Mouse (Mus musculus) liver, embryonic 14 days (tissue): ENCODE measurements around the gene Pnpo. TPM values are rescaled to one million over a fixed set of nuclear protein-coding genes. Genes with fewer than 3 reads are reported as not detected.

Experiments
- polyA plus RNA-seq: library from polyadenylated mRNA; depleted of rRNA; stranded (reverse); fragments of >200 nt; gene quantifications from 2 replicates; pipeline ENCODE4 v1.2.3, GENCODE M21; 2012; rRNA removed

Gene Pnpo
- polyA plus RNA-seq = 314 and 383 TPM in 2 replicates

DNA sequence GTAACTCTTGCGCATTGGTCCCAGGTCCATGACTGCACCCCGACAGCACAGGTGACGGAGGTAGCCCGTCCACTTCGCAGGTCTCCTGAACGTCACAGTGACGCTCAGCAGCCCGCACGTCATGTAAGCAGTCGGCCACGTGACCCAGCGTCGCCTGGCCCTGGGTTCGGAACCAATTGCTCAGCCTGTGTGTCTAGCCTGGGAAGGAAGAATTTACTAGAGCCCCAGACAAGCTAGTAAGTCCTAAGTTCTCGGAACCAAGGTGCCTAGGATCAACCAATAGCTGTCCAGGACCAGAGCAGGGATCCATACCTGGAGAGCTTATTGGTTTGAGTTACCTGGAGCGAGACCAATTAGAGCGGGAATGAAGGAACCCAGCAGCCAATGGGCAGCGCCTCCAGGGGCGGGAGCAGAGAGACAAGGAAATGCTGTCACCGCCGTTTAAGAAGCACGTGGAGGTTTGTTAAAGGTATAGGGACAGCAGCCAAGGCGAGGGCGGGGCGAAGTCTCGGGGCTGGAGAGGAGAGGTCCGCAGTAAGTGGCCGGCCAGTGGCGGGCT is at the start of gene Pnpo:
Pnpo (minus strand) TSS at position 241 of the 559 bp plus-strand sequence.

DNA sequence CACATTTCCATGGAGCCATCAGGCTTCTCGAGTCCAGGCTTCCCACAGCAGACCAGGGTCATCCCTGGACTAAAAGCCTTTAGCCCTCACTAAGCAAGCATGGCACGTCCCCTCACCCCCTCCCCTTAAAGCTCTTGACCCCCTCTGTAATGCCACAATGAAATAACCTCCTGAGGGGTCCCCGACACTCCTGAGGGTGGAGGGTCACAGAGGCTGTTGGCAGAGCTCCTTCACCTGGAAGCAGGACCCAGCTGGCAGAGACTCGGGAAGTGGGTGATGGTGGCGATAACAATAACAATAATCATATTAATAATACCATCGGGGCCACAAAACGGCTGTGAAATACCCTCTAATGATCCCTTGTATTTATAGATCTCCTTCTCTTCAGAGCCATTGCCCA is 39.1 kb upstream of the Pnpo start, which contains the start of gene Sp2:
Sp2 (minus strand) TSS at position 101 of the 400 bp plus-strand sequence.

DNA sequence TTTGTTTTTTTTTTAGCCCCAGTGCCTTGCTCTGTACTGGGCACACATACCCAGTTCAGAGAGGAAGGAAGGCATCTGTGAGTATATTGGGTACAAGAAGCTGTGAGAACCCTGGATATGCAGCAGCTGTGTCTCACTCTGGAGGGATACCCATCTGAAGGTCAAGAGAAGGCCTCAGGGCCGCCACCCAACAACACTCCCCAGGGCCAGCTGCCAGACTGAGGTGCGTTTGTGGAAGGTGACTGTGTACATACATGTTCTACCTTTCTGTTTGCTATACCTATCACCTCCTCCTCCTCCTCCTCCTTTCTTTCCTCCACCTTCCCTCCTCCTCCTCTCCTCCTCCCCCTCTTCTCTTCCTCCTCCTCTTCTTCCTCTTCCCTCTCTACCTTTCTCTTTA is 15.7 kb downstream of the Pnpo start, which contains the start of gene Prr15l:
Prr15l (plus strand) TSS at position 17 of the 400 bp plus-strand sequence.

DNA sequence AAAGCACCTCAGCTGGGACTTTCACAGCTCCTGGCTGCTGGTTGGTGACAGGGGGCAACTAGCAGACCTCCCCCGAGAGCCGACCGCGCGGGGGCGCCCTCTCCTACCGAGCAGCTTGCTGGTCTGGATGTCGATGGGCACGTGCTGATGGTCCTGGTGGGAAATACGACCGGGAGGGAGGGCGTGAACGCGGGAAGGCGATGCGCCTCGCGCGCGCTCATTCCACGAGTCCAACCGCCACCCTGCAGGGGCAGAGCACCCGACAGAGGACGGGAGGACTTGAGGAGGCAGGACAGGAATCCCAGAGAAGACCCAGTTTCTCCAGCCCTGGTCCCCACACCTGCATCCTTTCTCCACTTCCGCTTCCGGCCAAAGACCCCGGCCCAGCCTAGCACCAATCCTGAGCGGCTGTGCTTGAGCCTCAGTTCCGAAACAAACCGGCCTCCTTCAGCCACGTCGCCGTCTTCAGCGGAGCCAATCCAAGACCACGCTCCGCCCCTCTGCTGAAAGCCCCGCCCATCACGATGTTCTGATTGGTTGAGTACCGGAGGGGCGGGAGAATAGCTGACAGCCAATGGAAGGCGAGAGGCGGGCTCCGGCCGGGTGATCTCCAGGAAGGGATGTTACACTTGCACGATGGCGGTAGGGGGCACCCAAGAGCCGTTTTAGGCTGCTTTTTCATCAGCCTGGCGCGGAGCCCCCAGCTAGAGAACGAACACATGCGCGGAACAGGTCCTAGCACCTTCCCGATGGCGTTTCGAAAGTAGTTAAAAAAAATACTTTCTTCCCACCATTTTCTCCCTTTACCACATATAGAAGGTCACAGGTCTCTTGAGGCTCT is 27.5 kb downstream of the Pnpo start, which contains the start of gene Cdk5rap3:
Cdk5rap3 (minus strand) TSS at position 453 of the 841 bp plus-strand sequence.

Other genes with a start within 250 kb of the Pnpo start
- 7.9 and 10.8 TPM in 2 replicates for gene Snx11, start 166.4 kb downstream of the Pnpo start, polyA plus RNA-seq
- 26.4 and 28.4 TPM in 2 replicates for gene Cbx1, start 154.9 kb downstream of the Pnpo start, polyA plus RNA-seq
- gene Nfe2l1, start 114.0 kb downstream of the Pnpo start, polyA plus RNA-seq = 14.4 and 16.3 TPM in 2 replicates
- 9.9 and 10.1 TPM in 2 replicates for gene Copz2, start 94.1 kb downstream of the Pnpo start, polyA plus RNA-seq
- 19.3 and 21.0 TPM in 2 replicates for gene Cdk5rap3, start 27.5 kb downstream of the Pnpo start, polyA plus RNA-seq
- 1.9 and 2.2 TPM in 2 replicates for gene Prr15l, start 15.9 kb downstream of the Pnpo start, polyA plus RNA-seq
- gene Sp2, start 39.0 kb upstream of the Pnpo start, polyA plus RNA-seq = 6.3 and 8.3 TPM in 2 replicates
- 0.03 and 0.08 TPM in 2 replicates for gene Sp6, start 69.4 kb upstream of the Pnpo start, polyA plus RNA-seq
- 5.3 and 5.8 TPM in 2 replicates for gene Scrn2, start 86.0 kb upstream of the Pnpo start, polyA plus RNA-seq
- 0.24 and 0.27 TPM in 2 replicates for gene Lrrc46, start 97.4 kb upstream of the Pnpo start, polyA plus RNA-seq
- gene Mrpl10, start 97.6 kb upstream of the Pnpo start, polyA plus RNA-seq = 25.7 and 31.4 TPM in 2 replicates
- 2.5 and 3.3 TPM in 2 replicates for gene Osbpl7, start 106.6 kb upstream of the Pnpo start, polyA plus RNA-seq
- 0.02 and 0.03 TPM in 2 replicates for gene Tbx21, start 171.3 kb upstream of the Pnpo start, polyA plus RNA-seq
- gene Tbkbp1, start 207.5 kb upstream of the Pnpo start, polyA plus RNA-seq = 2.3 and 2.6 TPM in 2 replicates
- gene Kpnb1, start 243.9 kb upstream of the Pnpo start, polyA plus RNA-seq = 69.9 and 71.9 TPM in 2 replicates